Mouse (Mus musculus): ENCODE data around the gene Baz1a. TPM values are rescaled to one million over a fixed set of nuclear protein-coding genes. Genes with fewer than 3 reads are reported as not detected.
"Not testable (repeated sequence)": the region's sequence is repeated elsewhere in the genome, so short reads cannot be mapped to it uniquely, and the experiment has no call there.

Gene Baz1a
- polyA plus RNA-seq, 1 experiment from 2014 or later, result 26.8 TPM

GRCm38 (mm10) chr12:54965532-54966160 lies 48.5 kb downstream of the Baz1a start:
- Histone ChIP-seq H3K9me3 (replicated peaks; ENCODE audit: control insufficient read depth, low read length) (no peaks in the 10 kb centered on the region), H3K27me3 (ENCODE audit: control insufficient read depth, insufficient read depth, low read depth, low read length) (no peaks in the 10 kb centered on the region), H3K4me1 (ENCODE audit: control insufficient read depth, low read depth, low read length) (no peaks in the 10 kb centered on the region; the same call in 1 of the 2 replicates), H3K27ac (ENCODE audit: low read length) (no peak overlapping the region), H3K4me3 (ENCODE audit: low read depth, low read length) (no peak overlapping the region), H3K4me2 (ENCODE audit: low read depth, low read length) (no peak overlapping the region), H3K36me3 (ENCODE audit: control insufficient read depth, insufficient read depth) (peaks cover 18% of the 10 kb centered on the region), H3K9ac (ENCODE audit: low read depth, low read length) (no peak overlapping the region)
- WGBS (ENCODE audit: insufficient replicate concordance), result 85% methylated on average over 4 of the region's 4 CpGs
- no peak for ATAC-seq (ENCODE audit: low read depth)

- Histone ChIP-seq H3K27me3 (ENCODE audit: control insufficient read depth, insufficient read depth, low read depth, low read length) (no peaks in the 10 kb centered on the region), H3K9ac (ENCODE audit: low read depth, low read length) (no peak overlapping the region), H3K36me3 (ENCODE audit: control insufficient read depth, insufficient read depth) (peaks cover 10% of the 10 kb centered on the region), H3K9me3 (replicated peaks; ENCODE audit: control insufficient read depth, low read length) (no peaks in the 10 kb centered on the region), H3K4me2 (ENCODE audit: low read depth, low read length) (peak overlapping the region; percentile 27), H3K27ac (ENCODE audit: low read length) (peak overlapping the region; percentile 69; the same call in 1 of the 2 replicates), H3K4me1 (ENCODE audit: control insufficient read depth, low read depth, low read length) (peaks cover 9% of the 10 kb centered on the region), H3K4me3 (ENCODE audit: low read depth, low read length) (no peak overlapping the region)
- ATAC-seq (ENCODE audit: low read depth), result peak; percentile 78
- 46% methylated on average over 2 of the region's 2 CpGs for WGBS (ENCODE audit: insufficient replicate concordance)
Observed at GRCm38 (mm10) chr12:54959569-54959968, 54.6 kb downstream of the Baz1a start.

GRCm38 (mm10) chr12:54956974-54957373 lies 57.2 kb downstream of the Baz1a start:
- Histone ChIP-seq H3K4me2 (ENCODE audit: low read depth, low read length) (no peak overlapping the region), H3K4me3 (ENCODE audit: low read depth, low read length) (no peak overlapping the region), H3K4me1 (ENCODE audit: control insufficient read depth, low read depth, low read length) (peaks cover 9% of the 10 kb centered on the region), H3K9me3 (replicated peaks; ENCODE audit: control insufficient read depth, low read length) (no peaks in the 10 kb centered on the region), H3K27ac (ENCODE audit: low read length) (no peak overlapping the region), H3K9ac (ENCODE audit: low read depth, low read length) (no peak overlapping the region), H3K27me3 (ENCODE audit: control insufficient read depth, insufficient read depth, low read depth, low read length) (no peaks in the 10 kb centered on the region), H3K36me3 (ENCODE audit: control insufficient read depth, insufficient read depth) (peaks cover 17% of the 10 kb centered on the region)
- WGBS (ENCODE audit: insufficient replicate concordance), result 41% methylated on average over 2 of the region's 2 CpGs
- no peak for ATAC-seq (ENCODE audit: low read depth)

- ATAC-seq (ENCODE audit: low read depth), result no peak
- H3K27ac ChIP-seq (ENCODE audit: low read length), result no peak overlapping the region
- H3K4me2 ChIP-seq (ENCODE audit: low read depth, low read length), result no peak overlapping the region
- no peaks in the 10 kb centered on the region for H3K27me3 ChIP-seq (ENCODE audit: control insufficient read depth, insufficient read depth, low read depth, low read length)
- H3K9ac ChIP-seq (ENCODE audit: low read depth, low read length), result no peak overlapping the region
- no peaks in the 10 kb centered on the region for H3K9me3 ChIP-seq (replicated peaks; ENCODE audit: control insufficient read depth, low read length)
- peaks cover 9% of the 10 kb centered on the region for H3K4me1 ChIP-seq (ENCODE audit: control insufficient read depth, low read depth, low read length)
- no peak overlapping the region for H3K4me3 ChIP-seq (ENCODE audit: low read depth, low read length)
- 67% methylated on average over 4 of the region's 4 CpGs for WGBS (ENCODE audit: insufficient replicate concordance)
- peaks cover 17% of the 10 kb centered on the region for H3K36me3 ChIP-seq (ENCODE audit: control insufficient read depth, insufficient read depth)
Observed at GRCm38 (mm10) chr12:54956457-54956856, 57.7 kb downstream of the Baz1a start.

- no peak overlapping the region for H3K27ac ChIP-seq (ENCODE audit: low read length)
- no peaks in the 10 kb centered on the region for H3K27me3 ChIP-seq (ENCODE audit: control insufficient read depth, insufficient read depth, low read depth, low read length)
- peaks cover 27% of the 10 kb centered on the region for H3K36me3 ChIP-seq (ENCODE audit: control insufficient read depth, insufficient read depth)
- no peak overlapping the region for H3K4me3 ChIP-seq (ENCODE audit: low read depth, low read length)
- H3K9me3 ChIP-seq (replicated peaks; ENCODE audit: control insufficient read depth, low read length), result no peaks in the 10 kb centered on the region
- H3K9ac ChIP-seq (ENCODE audit: low read depth, low read length), result no peak overlapping the region
- H3K4me2 ChIP-seq (ENCODE audit: low read depth, low read length), result no peak overlapping the region
- H3K4me1 ChIP-seq (ENCODE audit: control insufficient read depth, low read depth, low read length), result no peaks in the 10 kb centered on the region
- ATAC-seq (ENCODE audit: low read depth), result no peak
- WGBS (ENCODE audit: insufficient replicate concordance), result 84% methylated on average over 6 of the region's 6 CpGs
Observed at GRCm38 (mm10) chr12:54946116-54946515, 68.0 kb downstream of the Baz1a start.

GRCm38 (mm10) chr12:54942586-54943157 lies 71.5 kb downstream of the Baz1a start:
- 84% methylated on average over 6 of the region's 6 CpGs for WGBS (ENCODE audit: insufficient replicate concordance)
- not testable (repeated sequence) for H3K4me2 ChIP-seq (ENCODE audit: low read depth, low read length); H3K4me1 ChIP-seq (ENCODE audit: control insufficient read depth, low read depth, low read length); H3K9ac ChIP-seq (ENCODE audit: low read depth, low read length); H3K27ac ChIP-seq (ENCODE audit: low read length); H3K27me3 ChIP-seq (ENCODE audit: control insufficient read depth, insufficient read depth, low read depth, low read length); ATAC-seq (ENCODE audit: low read depth); H3K4me3 ChIP-seq (ENCODE audit: low read depth, low read length); H3K9me3 ChIP-seq (replicated peaks; ENCODE audit: control insufficient read depth, low read length)
- H3K36me3 ChIP-seq (ENCODE audit: control insufficient read depth, insufficient read depth), result peaks cover 37% of the 10 kb centered on the region

- 88% methylated on average over 5 of the region's 5 CpGs for WGBS (ENCODE audit: insufficient replicate concordance)
- H3K36me3 ChIP-seq (ENCODE audit: control insufficient read depth, insufficient read depth), result peaks cover 46% of the 10 kb centered on the region
- not testable (repeated sequence) for H3K27me3 ChIP-seq (ENCODE audit: control insufficient read depth, insufficient read depth, low read depth, low read length); H3K4me3 ChIP-seq (ENCODE audit: low read depth, low read length); H3K27ac ChIP-seq (ENCODE audit: low read length); H3K4me1 ChIP-seq (ENCODE audit: control insufficient read depth, low read depth, low read length); H3K9ac ChIP-seq (ENCODE audit: low read depth, low read length); H3K4me2 ChIP-seq (ENCODE audit: low read depth, low read length); H3K9me3 ChIP-seq (replicated peaks; ENCODE audit: control insufficient read depth, low read length)
- ATAC-seq (ENCODE audit: low read depth), result peak; percentile 71
Observed at GRCm38 (mm10) chr12:54937581-54938343, 76.4 kb downstream of the Baz1a start.

- Histone ChIP-seq H3K36me3 (ENCODE audit: control insufficient read depth, insufficient read depth) (peaks cover 41% of the 10 kb centered on the region), H3K4me2 (ENCODE audit: low read depth, low read length) (no peak overlapping the region), H3K27me3 (ENCODE audit: control insufficient read depth, insufficient read depth, low read depth, low read length) (no peaks in the 10 kb centered on the region), H3K9me3 (replicated peaks; ENCODE audit: control insufficient read depth, low read length) (no peaks in the 10 kb centered on the region), H3K4me3 (ENCODE audit: low read depth, low read length) (no peak overlapping the region), H3K4me1 (ENCODE audit: control insufficient read depth, low read depth, low read length) (no peaks in the 10 kb centered on the region; the same call in 1 of the 2 replicates), H3K27ac (ENCODE audit: low read length) (no peak overlapping the region), H3K9ac (ENCODE audit: low read depth, low read length) (no peak overlapping the region)
- WGBS (ENCODE audit: insufficient replicate concordance), result 77% methylated on average over 3 of the region's 3 CpGs
- peak; percentile 58 for ATAC-seq (ENCODE audit: low read depth)
Observed at GRCm38 (mm10) chr12:54910387-54910786, 103.8 kb downstream of the Baz1a start.

- 37% methylated on average over 1 of the region's 2 CpGs for WGBS (ENCODE audit: insufficient replicate concordance)
- H3K4me2 ChIP-seq (ENCODE audit: low read depth, low read length); H3K27ac ChIP-seq (ENCODE audit: low read length); H3K4me1 ChIP-seq (ENCODE audit: control insufficient read depth, low read depth, low read length); H3K4me3 ChIP-seq (ENCODE audit: low read depth, low read length); H3K9me3 ChIP-seq (replicated peaks; ENCODE audit: control insufficient read depth, low read length); H3K27me3 ChIP-seq (ENCODE audit: control insufficient read depth, insufficient read depth, low read depth, low read length); H3K9ac ChIP-seq (ENCODE audit: low read depth, low read length); ATAC-seq (ENCODE audit: low read depth): not testable (repeated sequence)
- H3K36me3 ChIP-seq (ENCODE audit: control insufficient read depth, insufficient read depth), result peaks cover 26% of the 10 kb centered on the region
Observed at GRCm38 (mm10) chr12:54892559-54892958, 121.6 kb downstream of the Baz1a start.
